Mouse (Mus musculus): ENCODE data around the gene Tshr. TPM values are rescaled to one million over a fixed set of nuclear protein-coding genes. Genes with fewer than 3 reads are reported as not detected.
"Not testable (repeated sequence)": the region's sequence is repeated elsewhere in the genome, so short reads cannot be mapped to it uniquely, and the experiment has no call there.

Gene Tshr
- polyA plus RNA-seq, 1 experiment = 0.56 TPM

GRCm38 (mm10) chr12:91585206-91585605, 200.8 kb downstream of the Tshr start:
- TF ChIP-seq POLR2A (IDR thresholded peaks at IDR 0.05; ENCODE audit: low read depth, low read length) (no peak), CTCF (IDR thresholded peaks at IDR 0.05; ENCODE audit: borderline replicate concordance, insufficient read depth, low read length) (no peak)
- Histone ChIP-seq H3K4me1 (ENCODE audit: control insufficient read depth, insufficient read depth, low read length) (no peaks in the 10 kb centered on the region), H3K27ac (ENCODE audit: insufficient read depth, low read length) (no peak overlapping the region), H3K4me3 (ENCODE audit: insufficient read depth, low read length) (no peak overlapping the region)

- not testable (repeated sequence) for H3K4me3 ChIP-seq (ENCODE audit: insufficient read depth, low read length); H3K27ac ChIP-seq (ENCODE audit: insufficient read depth, low read length); H3K4me1 ChIP-seq (ENCODE audit: control insufficient read depth, insufficient read depth, low read length)
Observed at GRCm38 (mm10) chr12:91585815-91586214, 201.5 kb downstream of the Tshr start.

GRCm38 (mm10) chr12:91587077-91587476, 202.7 kb downstream of the Tshr start:
- Histone ChIP-seq H3K4me3 (ENCODE audit: insufficient read depth, low read length) (peak overlapping the region; percentile 45), H3K27ac (ENCODE audit: insufficient read depth, low read length) (no peak overlapping the region)
- no peak for TF ChIP-seq CTCF (IDR thresholded peaks at IDR 0.05; ENCODE audit: borderline replicate concordance, insufficient read depth, low read length)
- TF ChIP-seq POLR2A (IDR thresholded peaks at IDR 0.05; ENCODE audit: low read depth, low read length) = no peak

GRCm38 (mm10) chr12:91587491-91588033, 203.2 kb downstream of the Tshr start:
- no peaks in the 10 kb centered on the region; the same call in 1 of the 2 replicates for H3K4me1 ChIP-seq (ENCODE audit: control insufficient read depth, insufficient read depth, low read length)
- no peak overlapping the region for H3K27ac ChIP-seq (ENCODE audit: insufficient read depth, low read length)
- H3K4me3 ChIP-seq (ENCODE audit: insufficient read depth, low read length) = peak overlapping the region; percentile 91
- TF ChIP-seq POLR2A (IDR thresholded peaks at IDR 0.05; ENCODE audit: low read depth, low read length) (no peak), CTCF (IDR thresholded peaks at IDR 0.05; ENCODE audit: borderline replicate concordance, insufficient read depth, low read length) (no peak)

More at GRCm38 (mm10) chr12:91587077-91587476, 202.7 kb downstream of the Tshr start:
- H3K4me1 ChIP-seq (ENCODE audit: control insufficient read depth, insufficient read depth, low read length) = no peaks in the 10 kb centered on the region; the same call in 1 of the 2 replicates

GRCm38 (mm10) chr12:91588176-91588669, 203.9 kb downstream of the Tshr start:
- H3K4me3 ChIP-seq (ENCODE audit: insufficient read depth, low read length) = peak overlapping the region; percentile 91
- peak; percentile 98 for TF ChIP-seq POLR2A (IDR thresholded peaks at IDR 0.05; ENCODE audit: low read depth, low read length)
- TF ChIP-seq CTCF (IDR thresholded peaks at IDR 0.05; ENCODE audit: borderline replicate concordance, insufficient read depth, low read length) = no peak
- no peaks in the 10 kb centered on the region; the same call in 1 of the 2 replicates for H3K4me1 ChIP-seq (ENCODE audit: control insufficient read depth, insufficient read depth, low read length)
- peak overlapping the region; percentile 84 for H3K27ac ChIP-seq (ENCODE audit: insufficient read depth, low read length)

GRCm38 (mm10) chr12:91588670-91589541, 204.5 kb downstream of the Tshr start:
- Histone ChIP-seq H3K4me1 (ENCODE audit: control insufficient read depth, insufficient read depth, low read length) (no peaks in the 10 kb centered on the region; the same call in 1 of the 2 replicates), H3K27ac (ENCODE audit: insufficient read depth, low read length) (peak overlapping the region; percentile 93), H3K4me3 (ENCODE audit: insufficient read depth, low read length) (peak overlapping the region; percentile 91)
- TF ChIP-seq POLR2A (IDR thresholded peaks at IDR 0.05; ENCODE audit: low read depth, low read length) (no peak; the same call in 1 of the 2 replicates), CTCF (IDR thresholded peaks at IDR 0.05; ENCODE audit: borderline replicate concordance, insufficient read depth, low read length) (no peak)

GRCm38 (mm10) chr12:91589542-91589846, 205.1 kb downstream of the Tshr start:
- TF ChIP-seq CTCF (IDR thresholded peaks at IDR 0.05; ENCODE audit: borderline replicate concordance, insufficient read depth, low read length) = no peak
- TF ChIP-seq POLR2A (IDR thresholded peaks at IDR 0.05; ENCODE audit: low read depth, low read length) = no peak
- H3K4me1 ChIP-seq (ENCODE audit: control insufficient read depth, insufficient read depth, low read length) = no peaks in the 10 kb centered on the region; the same call in 1 of the 2 replicates
- H3K27ac ChIP-seq (ENCODE audit: insufficient read depth, low read length) = peak overlapping the region; percentile 93
- H3K4me3 ChIP-seq (ENCODE audit: insufficient read depth, low read length) = peak overlapping the region; percentile 82

GRCm38 (mm10) chr12:91589847-91590690, 205.7 kb downstream of the Tshr start, which contains the start of gene Gtf2a1:
Gene Gtf2a1, minus strand, starts transcription at chr12:91590487.
- Histone ChIP-seq H3K4me1 (ENCODE audit: control insufficient read depth, insufficient read depth, low read length) (no peaks in the 10 kb centered on the region; the same call in 1 of the 2 replicates), H3K4me3 (ENCODE audit: insufficient read depth, low read length) (peak within 1 kb of the TSS; percentile 82), H3K27ac (ENCODE audit: insufficient read depth, low read length) (peak within 1 kb of the TSS; percentile 95)
- TF ChIP-seq CTCF (IDR thresholded peaks at IDR 0.05; ENCODE audit: borderline replicate concordance, insufficient read depth, low read length) (no peak), POLR2A (IDR thresholded peaks at IDR 0.05; ENCODE audit: low read depth, low read length) (peak; percentile 99)

- H3K4me1 ChIP-seq (ENCODE audit: control insufficient read depth, insufficient read depth, low read length) = no peaks in the 10 kb centered on the region; the same call in 1 of the 2 replicates
- peak; percentile 47 for TF ChIP-seq POLR2A (IDR thresholded peaks at IDR 0.05; ENCODE audit: low read depth, low read length)
- TF ChIP-seq CTCF (IDR thresholded peaks at IDR 0.05; ENCODE audit: borderline replicate concordance, insufficient read depth, low read length) = no peak
- peak overlapping the region; percentile 95 for H3K27ac ChIP-seq (ENCODE audit: insufficient read depth, low read length)
- H3K4me3 ChIP-seq (ENCODE audit: insufficient read depth, low read length) = peak overlapping the region; percentile 52
Observed at GRCm38 (mm10) chr12:91590716-91591115, 206.4 kb downstream of the Tshr start.

Data from embryonic fibroblast, embryonic 13.5 days (primary cell).